ENCODE assay signal across 8 mouse cellular contexts in the genomic region with DNA sequence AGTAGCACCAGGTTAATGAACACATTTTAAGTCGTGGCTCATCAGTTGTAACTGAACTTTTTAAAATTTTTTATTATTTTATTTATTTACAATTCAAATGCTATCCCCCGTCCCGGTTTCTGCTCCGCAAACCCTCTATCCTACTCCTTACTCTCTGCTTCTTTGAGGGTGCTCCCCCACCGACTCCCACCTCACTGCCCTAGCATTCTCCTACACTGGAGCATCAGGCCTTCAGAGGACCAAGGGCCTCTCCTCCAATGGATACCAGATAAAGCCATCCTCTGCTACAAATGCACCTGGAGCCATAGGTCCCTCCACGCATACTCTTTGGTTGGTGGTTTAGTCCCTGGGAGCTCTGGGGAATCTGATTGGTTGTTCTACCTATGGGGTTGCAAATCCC. TPM values are rescaled to one million over a fixed set of nuclear protein-coding genes. Genes with fewer than 3 reads are reported as not detected.
DNase-seq lines count a peak whose midpoint lies in the region; ATAC-seq and TF ChIP-seq lines count a peak whose summit lies in the region.

No protein-coding gene starts in this region.

- WGBS in heart, postnatal 0 days: 40% methylated on average over 6 of the region's 6 CpGs
- WGBS in midbrain, embryonic 10.5 days: 40% methylated on average over 6 of the region's 6 CpGs

- DNase-seq in kidney, postnatal 10 days: peak; percentile 10
- no peak for DNase-seq in kidney, postnatal 25 days
- DNase-seq in cerebellum, postnatal 10 days: peak; percentile 9 to 37
- DNase-seq in heart, postnatal 0 days (ENCODE audit: low spot score): no peak
- DNase-seq in midbrain, embryonic 10.5 days (ENCODE audit: low spot score): no peak
- DNase-seq in right cerebral cortex, postnatal 4 days: no peak
- no peak for DNase-seq in adrenal gland, adult 2 months

- TF ChIP-seq CTCF in heart, postnatal 0 days (IDR thresholded peaks at IDR 0.05; ENCODE audit: low read depth): no peak

- peak overlapping the region; percentile 80 for H3K4me2 ChIP-seq in heart, postnatal 0 days (ENCODE audit: low read depth, low read length)

- H3K9me3 ChIP-seq in heart, postnatal 0 days (replicated peaks; ENCODE audit: control insufficient read depth, low read length): no peaks in the 10 kb centered on the region
- H3K9me3 ChIP-seq in midbrain, embryonic 10.5 days (replicated peaks): no peaks in the 10 kb centered on the region

- no peak for TF ChIP-seq EP300 in heart, postnatal 0 days (IDR thresholded peaks at IDR 0.05; ENCODE audit: low read depth)

- H3K4me3 ChIP-seq in heart, postnatal 0 days (ENCODE audit: low read depth, low read length): peak overlapping the region; percentile 82
- H3K4me3 ChIP-seq in midbrain, embryonic 10.5 days: peak overlapping the region; percentile 71

- H3K9ac ChIP-seq in heart, postnatal 0 days (replicated peaks; ENCODE audit: low read depth, low read length): no peak overlapping the region

- H3K27me3 ChIP-seq in heart, postnatal 0 days (ENCODE audit: control insufficient read depth, insufficient read depth, low read length): no peaks in the 10 kb centered on the region
- no peaks in the 10 kb centered on the region for H3K27me3 ChIP-seq in midbrain, embryonic 10.5 days (ENCODE audit: low read depth, poor library complexity, severe bottlenecking)

- no peaks in the 10 kb centered on the region for H3K4me1 ChIP-seq in heart, postnatal 0 days (ENCODE audit: control insufficient read depth, insufficient read depth)
- H3K4me1 ChIP-seq in midbrain, embryonic 10.5 days: peaks cover 8% of the 10 kb centered on the region; the same call in 1 of the 2 replicates

- peak overlapping the region; percentile 96; the same call in 1 of the 2 replicates for H3K27ac ChIP-seq in heart, postnatal 0 days (ENCODE audit: low read depth)
- peak overlapping the region; percentile 92 for H3K27ac ChIP-seq in midbrain, embryonic 10.5 days (replicated peaks)

- H3K36me3 ChIP-seq in heart, postnatal 0 days (replicated peaks; ENCODE audit: control insufficient read depth, insufficient read depth, low read length): no peaks in the 10 kb centered on the region
- no peaks in the 10 kb centered on the region for H3K36me3 ChIP-seq in midbrain, embryonic 10.5 days

- no peak for ATAC-seq in heart, postnatal 0 days (ENCODE audit: insufficient read depth, low read depth)
- ATAC-seq in granulocyte monocyte progenitor cell, adult 5-6 weeks (replicated peaks; ENCODE audit: poor library complexity, severe bottlenecking): no peak

RNA-seq across cellular contexts. Expression of gene Cox16, which starts 0.4 kb away (rescaled TPM):
- 52.6 and 57.9 TPM in 2 replicates for total RNA-seq in heart, postnatal 0 days (2014; rRNA removed; ENCODE audit: low replicate concordance)
- 131 and 149 TPM in 2 replicates for polyA plus RNA-seq in heart, postnatal 0 days (2015; fragmentation: Nextera tagmentation; extraction: Ambion mirVana)
- polyA plus RNA-seq in midbrain, embryonic 10.5 days (2016; fragmentation: Nextera tagmentation; extraction: Ambion mirVana): 125 and 129 TPM in 2 replicates
- total RNA-seq in granulocyte monocyte progenitor cell, adult 5-6 weeks (2014; fragmentation: Nextera tagmentation): 80.9 and 149 TPM in 2 replicates
- total RNA-seq in granulocyte monocyte progenitor cell, adult 5-6 weeks (2017): 137 and 190 TPM in 2 replicates
- 100 to 1,000 TPM in 1 of 2 experiments, 10 to 100 TPM in 1; 92.5 to 102 TPM for total RNA-seq in adrenal gland, adult 2 months (2021)
- 79.1 and 90.6 TPM in 2 replicates for polyA plus RNA-seq in adrenal gland, adult 2 months (2012; rRNA removed)

RNA-seq across cellular contexts. Expression of gene Gm20498, which starts 47.4 kb away (rescaled TPM):
- total RNA-seq in heart, postnatal 0 days (2014; rRNA removed; ENCODE audit: low replicate concordance): 43.6 and 46.5 TPM in 2 replicates
- polyA plus RNA-seq in heart, postnatal 0 days (2015; fragmentation: Nextera tagmentation; extraction: Ambion mirVana): 25.4 and 27.8 TPM in 2 replicates
- polyA plus RNA-seq in midbrain, embryonic 10.5 days (2016; fragmentation: Nextera tagmentation; extraction: Ambion mirVana): 29.4 and 30.6 TPM in 2 replicates
- 7.9 and 13.8 TPM in 2 replicates for total RNA-seq in granulocyte monocyte progenitor cell, adult 5-6 weeks (2014; fragmentation: Nextera tagmentation)
- 33.1 and 34.2 TPM in 2 replicates for total RNA-seq in granulocyte monocyte progenitor cell, adult 5-6 weeks (2017)
- total RNA-seq in adrenal gland, adult 2 months (2021): 10 to 100 TPM; 25.9 to 40.9 TPM
- 2.4 and 5.1 TPM in 2 replicates for polyA plus RNA-seq in adrenal gland, adult 2 months (2012; rRNA removed)

RNA-seq across cellular contexts. Expression of gene Synj2bp, which starts 47.4 kb away (rescaled TPM):
- 17.2 and 58.7 TPM in 2 replicates for total RNA-seq in heart, postnatal 0 days (2014; rRNA removed; ENCODE audit: low replicate concordance)
- 25.7 and 26.0 TPM in 2 replicates for polyA plus RNA-seq in heart, postnatal 0 days (2015; fragmentation: Nextera tagmentation; extraction: Ambion mirVana)
- 34.2 and 38.6 TPM in 2 replicates for polyA plus RNA-seq in midbrain, embryonic 10.5 days (2016; fragmentation: Nextera tagmentation; extraction: Ambion mirVana)
- 26.1 and 41.5 TPM in 2 replicates for total RNA-seq in granulocyte monocyte progenitor cell, adult 5-6 weeks (2014; fragmentation: Nextera tagmentation)
- total RNA-seq in granulocyte monocyte progenitor cell, adult 5-6 weeks (2017): 35.6 and 46.6 TPM in 2 replicates
- total RNA-seq in adrenal gland, adult 2 months (2021): 10 to 100 TPM; 34.4 to 34.7 TPM
- 9.8 and 16.2 TPM in 2 replicates for polyA plus RNA-seq in adrenal gland, adult 2 months (2012; rRNA removed)

Comparison
In these comparisons a context has a peak if more than half of its experiments do, and no peak if none do; other contexts are left out.
1. DNase-seq: peak in kidney, postnatal 10 days (single experiment) and cerebellum, postnatal 10 days (2 of 2); none in kidney, postnatal 25 days (0 of 2), heart, postnatal 0 days (single experiment), midbrain, embryonic 10.5 days (single experiment), right cerebral cortex, postnatal 4 days (single experiment) and adrenal gland, adult 2 months (single experiment).